Mouse (Mus musculus) monocyte, adult 5-6 weeks (primary cell): ENCODE results near the gene Rab12. TPM values are rescaled to one million over a fixed set of nuclear protein-coding genes. Genes with fewer than 3 reads are reported as not detected.
A peak's percentile ranks its signal among the peaks of the same experiment; 100 is the strongest.

Experiments used
- ATAC-seq: fragments of 153-309, 156-312 bp; replicated peaks from 2 replicates; pipeline ENCODE4 v1.8.0; 2017; ENCODE audit warnings: mild to moderate bottlenecking; ENCODE audit not compliant: low TSS enrichment, insufficient number of reproducible peaks, severe bottlenecking, poor library complexity, low FRiP score
- total RNA-seq: library from RNA; stranded (forward); fragments of 200-1000, 200-491, 200-594 nt; gene quantifications from 3 replicates; pipeline ENCODE4 v1.2.3, GENCODE M21; 2017

Rab12 gene
- total RNA-seq, 1 experiment from 2014 or later: 41.3 TPM

DNA sequence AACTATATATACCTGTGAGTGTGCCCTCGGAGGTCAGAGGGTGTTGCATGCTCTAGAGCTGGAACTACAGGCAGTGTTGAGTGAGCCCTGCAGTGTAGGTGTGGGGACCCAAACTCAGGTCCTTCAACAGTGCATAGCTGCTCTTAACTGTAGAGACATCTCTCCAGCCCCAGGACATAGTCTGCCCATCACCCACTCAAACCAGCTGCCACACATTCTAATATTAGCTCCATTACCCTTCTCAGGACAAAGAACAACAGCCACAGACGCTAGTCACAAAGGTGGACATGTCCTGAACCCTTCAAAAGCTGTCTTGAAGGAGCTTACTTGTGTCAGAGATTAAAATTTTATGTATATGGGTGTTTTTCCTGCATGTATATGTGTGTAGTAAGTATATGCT lies 15.3 kb downstream of the Rab12 start:
- ATAC-seq: no peak

DNA sequence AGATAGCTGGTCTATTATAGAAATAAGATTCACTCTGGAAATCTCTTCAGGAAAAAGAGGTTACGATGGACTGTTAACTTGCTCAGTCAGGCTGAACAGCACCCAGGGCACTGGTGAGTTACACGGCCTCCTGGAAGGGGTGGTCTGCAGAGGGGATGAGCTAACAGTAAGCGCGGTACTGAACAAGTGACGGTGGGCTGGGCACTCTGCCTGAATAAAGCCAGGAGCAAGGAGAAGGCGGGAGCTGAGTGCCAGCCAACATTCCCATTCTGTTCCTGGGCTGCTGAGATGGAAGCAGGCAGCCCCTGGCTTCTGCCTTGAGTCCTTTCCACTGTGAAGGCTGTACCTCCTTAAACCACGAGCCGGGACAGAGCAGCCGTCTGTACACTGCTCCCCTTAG lies 16.1 kb downstream of the Rab12 start:
- no peak for ATAC-seq

DNA sequence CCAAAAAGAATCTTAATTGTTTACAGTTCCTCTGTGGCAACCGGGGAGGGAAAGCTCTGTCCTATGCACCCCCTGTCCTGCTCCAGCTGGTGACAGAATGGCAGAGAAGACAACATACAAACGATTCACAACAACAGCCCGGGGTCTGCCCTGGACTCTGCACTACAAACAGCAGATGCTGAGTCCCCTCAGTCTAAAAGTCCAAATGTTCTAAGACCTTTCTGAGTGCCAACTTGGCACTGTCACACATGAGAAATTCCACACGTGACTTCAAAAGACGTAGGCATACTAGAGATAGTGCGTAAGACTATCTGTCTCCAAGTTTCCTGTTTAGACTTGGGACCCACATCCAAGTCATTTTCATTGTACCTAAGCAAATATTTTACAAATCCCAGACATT lies 16.7 kb downstream of the Rab12 start:
- ATAC-seq: no peak

DNA sequence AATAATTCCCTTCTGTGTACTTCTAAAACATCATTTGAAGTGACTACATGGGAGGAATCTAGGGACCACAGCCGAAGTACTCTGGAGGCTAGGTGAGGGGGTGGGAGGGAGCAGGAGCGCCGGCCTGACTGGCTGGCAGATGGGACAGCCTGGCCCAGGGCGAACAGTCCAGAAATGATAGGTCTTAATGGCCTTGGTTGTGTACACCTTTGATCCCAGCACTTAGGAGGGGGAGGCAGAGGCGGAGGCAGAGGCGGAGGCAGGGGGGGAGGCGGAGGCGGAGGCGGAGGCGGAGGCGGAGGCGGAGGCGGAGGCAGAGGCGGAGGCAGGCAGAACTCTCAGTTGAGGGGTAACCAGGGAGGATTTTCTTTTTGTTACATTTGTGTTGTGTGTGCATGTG lies 20.9 kb downstream of the Rab12 start:
- no peak for ATAC-seq

DNA sequence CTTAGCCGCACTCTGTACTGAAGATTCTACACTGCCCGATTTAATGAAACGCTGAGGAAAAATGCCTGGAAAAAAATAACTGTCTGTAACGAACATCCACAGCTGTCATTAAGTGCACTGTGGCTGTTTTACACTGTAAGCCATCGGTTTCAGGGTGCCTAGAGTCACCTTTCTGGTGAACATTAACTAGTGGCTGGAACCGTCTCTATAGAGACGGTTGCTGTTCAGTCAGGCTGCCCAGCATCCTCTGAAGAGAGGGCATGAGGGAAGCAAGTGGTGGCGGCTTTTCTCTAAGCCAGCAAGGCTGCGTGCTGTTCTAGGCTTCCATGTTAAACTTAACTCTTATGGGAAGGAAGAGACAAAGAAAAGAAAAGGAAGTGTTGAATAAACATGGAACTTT lies 22.9 kb downstream of the Rab12 start:
- no peak for ATAC-seq

DNA sequence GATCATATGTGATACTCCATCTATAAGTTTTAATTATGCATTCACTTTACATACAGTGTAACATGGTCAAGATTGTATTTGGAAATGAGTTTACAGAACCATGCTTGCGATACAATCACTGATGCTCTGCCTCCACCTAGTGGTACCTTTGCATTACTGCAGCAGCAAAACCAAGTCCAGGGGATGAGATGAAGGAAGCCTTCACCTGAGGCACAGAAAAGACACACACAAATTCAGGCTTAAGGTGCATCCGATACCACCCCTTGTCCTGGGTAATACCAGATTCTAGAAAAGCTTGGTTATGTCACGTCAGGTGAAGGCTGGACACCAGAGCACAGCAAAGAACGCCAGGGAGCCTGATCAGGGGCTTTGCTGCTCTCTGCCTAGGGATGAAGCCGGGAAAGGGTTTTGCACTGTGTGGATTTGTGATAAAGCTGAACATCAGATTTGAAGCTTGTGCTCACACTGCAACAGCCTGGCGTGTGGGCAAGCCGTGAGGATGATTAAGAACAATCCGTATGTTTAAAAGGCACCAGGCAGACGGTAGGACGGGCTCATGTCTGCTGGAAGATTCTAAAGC lies 29.4 kb downstream of the Rab12 start:
- ATAC-seq: peak; percentile 60; the same call in 1 of the 2 replicates

DNA sequence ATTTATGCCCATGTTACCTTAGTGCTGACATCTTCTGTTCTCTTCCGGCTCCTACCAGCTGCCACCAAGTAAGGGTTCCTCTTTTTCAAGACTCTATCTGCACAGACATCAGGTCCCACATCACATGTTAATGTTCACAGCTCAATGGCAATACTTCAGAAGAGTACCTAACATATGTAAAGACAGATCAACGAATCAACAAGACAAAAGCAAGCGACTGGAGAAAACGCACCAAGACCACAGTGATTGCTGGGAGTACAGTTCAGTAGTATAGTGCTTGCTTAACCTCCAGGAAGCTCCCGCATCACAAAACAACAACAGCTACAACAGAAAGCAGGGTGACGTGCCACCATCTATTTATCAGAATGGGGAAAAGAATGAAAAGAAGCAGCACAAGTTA lies 33.0 kb downstream of the Rab12 start:
- ATAC-seq: no peak

DNA sequence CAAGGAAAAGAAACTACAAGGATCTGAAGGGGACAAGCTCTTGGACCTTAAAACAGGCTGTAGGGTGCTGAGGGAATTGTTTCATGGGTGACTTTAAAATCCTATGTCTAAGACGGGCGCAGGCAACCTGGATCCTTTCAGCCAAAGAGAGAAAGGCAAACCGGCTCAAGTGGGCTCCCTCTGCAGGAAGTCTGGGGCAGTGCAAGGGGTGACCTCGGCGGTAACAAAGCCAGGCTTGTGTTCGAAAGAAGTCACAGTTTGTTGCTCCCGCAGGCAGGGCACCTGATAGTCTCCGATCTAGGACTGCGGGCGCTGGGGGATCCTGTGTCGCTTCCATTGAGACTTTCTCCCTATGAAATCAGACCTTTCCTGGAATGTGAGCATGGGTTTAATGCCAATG lies 33.8 kb downstream of the Rab12 start:
- ATAC-seq: peak; percentile 55; the same call in 1 of the 2 replicates

DNA sequence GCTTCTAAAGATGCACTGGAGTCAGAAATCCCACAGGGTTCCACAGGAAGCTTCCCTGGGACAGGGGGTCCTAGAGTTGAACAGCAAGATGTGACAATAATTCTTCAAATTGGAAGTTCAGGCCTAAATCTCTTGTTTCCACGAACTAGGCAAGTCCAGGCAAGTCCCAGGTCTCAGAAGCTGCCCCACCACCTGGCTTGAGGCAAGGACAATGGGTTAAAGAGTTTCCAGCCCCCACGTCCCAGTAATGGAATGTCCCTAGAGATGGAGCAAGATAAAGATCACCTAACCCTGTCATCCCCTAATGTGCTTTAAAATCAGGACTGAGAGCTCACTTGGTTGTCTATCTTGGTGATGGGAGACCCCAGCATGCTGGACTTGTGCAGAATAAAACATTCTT lies 34.6 kb downstream of the Rab12 start:
- ATAC-seq: no peak

DNA sequence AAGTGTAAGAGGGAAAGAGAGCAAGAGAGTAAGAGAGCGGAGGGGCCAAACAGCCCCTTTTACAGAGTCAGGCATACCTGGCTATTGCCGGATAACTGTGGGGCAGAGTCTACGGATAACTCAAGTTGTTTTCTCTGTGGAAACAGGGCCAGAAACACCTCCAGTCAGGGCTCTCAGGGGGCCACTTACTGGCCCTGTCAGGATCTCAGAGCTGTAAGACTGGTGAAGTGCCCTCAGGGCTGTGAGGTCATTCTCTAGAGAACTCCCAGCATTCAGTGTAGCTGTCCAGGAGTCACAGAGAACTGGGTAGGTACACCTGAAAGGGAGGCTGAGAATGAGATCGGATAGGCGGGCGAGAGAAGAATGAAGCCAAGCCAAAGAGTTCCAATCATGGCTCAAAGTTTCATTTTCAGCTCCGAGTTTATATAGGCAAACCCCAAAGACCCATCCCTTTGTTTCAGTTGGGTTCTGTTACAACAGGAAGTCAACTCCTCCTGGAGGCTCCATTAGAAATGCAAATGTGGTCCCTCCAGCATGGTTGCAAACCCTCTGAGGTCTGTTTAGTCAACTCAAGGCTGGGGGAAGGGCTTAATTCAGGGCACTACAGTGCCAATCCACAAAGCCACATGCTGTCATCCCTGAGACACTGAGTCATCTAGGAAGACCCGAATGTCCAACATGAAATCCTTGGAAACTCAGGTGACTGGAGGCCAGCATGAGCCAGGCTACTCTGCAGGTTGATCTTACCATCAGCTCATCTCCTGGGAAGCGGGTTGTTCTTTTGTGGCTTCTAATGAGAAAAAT lies 35.7 kb downstream of the Rab12 start:
- no peak for ATAC-seq

DNA sequence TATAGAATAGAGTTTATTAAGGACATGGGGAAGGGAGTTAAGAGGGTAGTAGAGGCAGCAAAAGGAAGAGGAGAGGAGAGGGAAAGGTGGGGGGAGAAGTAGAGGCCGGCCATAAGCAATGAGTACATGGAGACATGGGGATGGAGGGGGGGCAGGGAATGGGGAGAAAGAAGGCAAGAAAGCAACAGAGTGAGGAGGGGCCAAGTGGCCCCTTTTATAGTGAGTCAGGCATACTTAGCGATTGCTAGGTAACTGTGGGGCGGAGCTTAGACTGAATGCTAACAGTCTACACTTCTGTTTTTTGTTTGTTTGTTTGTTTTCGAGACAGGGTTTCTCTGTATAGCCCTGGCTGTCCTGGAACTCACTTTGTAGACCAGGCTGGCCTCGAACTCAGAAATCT lies 38.2 kb downstream of the Rab12 start:
- ATAC-seq: no peak

DNA sequence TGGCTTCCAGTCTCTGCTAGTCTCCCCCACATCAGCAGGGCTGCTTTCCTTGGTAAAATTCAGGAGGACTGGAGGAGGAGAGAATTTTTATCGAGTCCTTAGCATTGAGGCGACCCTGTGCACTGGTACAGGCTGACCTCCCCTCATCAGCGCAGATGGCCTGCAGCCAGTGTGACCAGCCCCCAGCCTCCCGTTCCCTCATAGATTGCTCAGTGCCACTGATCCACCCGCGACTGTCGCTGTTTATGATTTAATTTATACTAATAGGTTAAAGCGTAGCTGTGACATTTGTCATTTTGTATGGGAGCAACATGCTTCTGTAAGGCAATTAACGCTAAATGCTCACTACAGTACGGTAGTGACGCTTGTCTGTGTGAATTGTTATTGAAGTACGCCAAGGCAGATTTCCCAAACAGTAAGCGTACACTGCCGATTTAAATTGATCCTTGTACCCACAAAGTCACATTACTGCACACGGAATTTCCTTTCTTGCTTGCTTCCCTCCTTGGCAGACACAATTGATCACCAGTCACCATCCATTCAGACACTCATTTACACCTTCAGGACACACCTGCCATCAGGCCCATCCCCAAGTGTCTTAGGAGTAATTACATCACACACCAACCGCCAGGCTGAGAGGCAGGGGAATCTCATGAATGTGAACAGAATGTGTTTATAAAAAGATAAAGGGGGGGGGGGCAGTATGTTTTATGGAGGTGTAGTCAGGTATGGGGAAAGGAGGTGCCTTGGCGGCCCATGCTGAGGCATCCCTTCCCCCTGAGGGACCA lies 38.8 kb downstream of the Rab12 start:
- ATAC-seq: no peak

DNA sequence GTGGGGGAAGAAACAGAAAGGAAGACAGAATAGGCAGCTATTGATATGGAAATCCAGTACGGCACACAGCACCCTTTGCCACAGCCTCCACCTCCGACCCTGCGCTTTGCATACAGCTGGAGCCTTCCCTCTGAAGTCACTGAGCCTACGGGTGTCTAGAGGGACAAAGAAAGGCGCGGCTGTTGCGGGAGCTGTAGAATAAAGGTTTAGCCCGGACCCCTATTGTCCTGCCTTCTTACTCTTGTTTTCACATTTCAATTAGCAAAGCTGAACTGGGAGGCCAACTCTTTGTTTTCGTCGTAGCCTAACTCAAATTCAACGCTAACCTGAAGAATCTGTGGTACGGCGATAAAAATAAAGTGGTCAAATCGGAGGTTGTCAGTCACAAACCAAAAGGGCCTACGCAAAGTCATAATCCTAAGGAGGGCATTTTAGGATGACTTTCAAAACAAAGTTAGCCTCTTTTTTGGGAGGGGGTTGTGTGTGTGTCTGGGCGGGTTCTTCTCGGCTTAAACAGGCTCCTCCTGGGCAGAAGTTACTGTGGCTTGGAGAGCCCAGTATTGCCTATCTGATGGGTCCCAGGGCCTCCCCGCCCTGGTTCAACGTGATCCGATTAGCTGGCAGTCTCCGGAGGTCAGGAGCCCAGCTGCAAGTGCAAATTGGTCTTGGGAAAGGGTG lies 39.6 kb downstream of the Rab12 start:
- no peak for ATAC-seq

DNA sequence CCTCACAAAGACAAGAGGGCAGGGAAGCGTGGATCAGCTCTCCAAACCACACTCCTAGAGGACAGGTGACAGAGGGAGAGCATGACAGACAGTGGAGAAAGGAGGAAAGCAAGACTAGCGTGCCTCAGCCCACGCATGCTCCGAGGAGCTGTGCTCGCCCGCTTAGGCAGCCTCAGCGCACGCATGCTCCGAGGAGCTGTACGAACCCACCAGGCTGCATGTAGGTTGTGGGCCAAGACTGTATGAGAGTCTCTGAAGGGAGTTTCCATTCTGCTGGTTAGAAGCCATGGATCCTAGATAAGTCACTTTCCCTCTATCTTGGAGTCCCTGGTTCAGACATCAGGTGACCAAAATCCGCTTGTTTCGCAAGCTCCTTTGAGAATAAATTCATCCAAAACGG lies 40.2 kb downstream of the Rab12 start:
- no peak for ATAC-seq

DNA sequence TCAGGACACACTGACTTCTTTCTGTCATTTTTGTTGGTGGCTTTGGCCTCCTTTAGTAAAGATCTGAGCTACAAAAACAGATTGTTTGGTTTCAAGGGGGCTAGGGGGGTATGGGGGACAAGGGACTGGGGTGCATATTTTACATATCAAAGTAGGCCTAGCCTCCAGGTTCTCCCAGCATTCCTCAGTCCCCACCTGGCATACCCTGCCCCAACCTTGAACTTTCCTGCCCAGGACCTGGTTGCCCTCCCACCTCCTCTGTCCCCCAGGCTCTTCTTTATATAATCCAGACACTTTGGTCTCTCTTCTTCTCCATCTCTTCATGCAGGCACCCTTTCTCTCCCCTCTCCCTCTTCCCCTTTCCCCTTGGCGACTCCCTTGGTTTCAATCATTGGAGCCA lies 46.3 kb downstream of the Rab12 start:
- no peak for ATAC-seq

DNA sequence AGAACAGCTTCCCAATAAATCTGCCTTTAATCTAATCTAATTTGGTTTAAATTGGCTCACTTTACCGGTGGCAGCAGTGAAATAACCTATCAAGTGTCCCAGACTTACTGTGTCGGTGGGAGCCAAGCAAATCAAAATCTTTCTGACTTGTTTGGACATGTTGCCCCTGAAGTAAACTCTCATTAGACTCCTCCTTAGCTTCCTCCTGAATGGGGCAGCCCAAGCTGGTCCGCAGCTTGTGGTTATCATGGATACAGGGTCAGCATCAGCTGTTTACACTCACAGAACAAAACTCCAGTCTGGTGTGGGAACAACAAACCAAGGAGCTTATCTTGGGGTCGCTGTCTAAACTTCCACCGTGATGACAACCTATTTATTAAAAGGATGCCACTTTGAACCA lies 47.8 kb downstream of the Rab12 start:
- ATAC-seq: no peak

DNA sequence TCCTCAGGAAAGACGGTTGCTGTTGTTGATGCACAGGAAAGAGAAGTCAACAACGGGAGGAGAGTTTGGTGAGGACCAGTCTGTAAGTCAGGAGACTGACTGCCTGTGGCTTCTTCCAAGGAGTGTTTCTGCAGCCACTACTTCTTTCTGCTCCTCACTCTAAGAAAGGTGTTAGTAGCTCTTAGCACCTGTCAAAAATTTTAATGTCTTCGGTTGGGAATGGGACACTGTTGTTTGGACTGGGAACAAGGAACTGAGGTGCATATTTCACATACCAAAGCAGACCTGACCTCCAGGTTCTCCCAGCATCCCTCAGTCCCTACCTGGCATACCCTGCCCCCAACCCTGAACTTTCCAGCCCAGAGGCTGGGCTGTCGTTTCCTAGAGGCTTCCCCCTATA lies 48.3 kb downstream of the Rab12 start:
- ATAC-seq: no peak

DNA sequence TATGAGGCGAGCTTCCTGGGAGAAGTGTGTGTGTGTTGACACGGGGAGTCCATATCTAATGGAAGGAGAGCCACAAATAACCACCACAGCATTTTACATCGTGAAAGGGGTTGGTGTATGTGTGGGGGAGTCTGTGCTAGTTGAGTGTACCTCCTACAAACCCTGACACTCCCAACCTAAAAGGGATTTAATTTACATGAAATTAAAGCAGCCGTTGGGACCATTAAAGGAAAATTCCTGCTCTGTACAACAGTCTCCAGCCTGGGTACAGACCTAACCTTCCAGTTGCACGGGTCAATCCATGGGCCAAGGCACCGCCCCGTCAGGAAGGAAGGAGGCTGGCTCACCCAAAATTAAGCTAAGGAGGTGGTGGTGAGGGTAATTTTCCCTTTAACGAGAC lies 49.5 kb downstream of the Rab12 start:
- ATAC-seq: no peak

DNA sequence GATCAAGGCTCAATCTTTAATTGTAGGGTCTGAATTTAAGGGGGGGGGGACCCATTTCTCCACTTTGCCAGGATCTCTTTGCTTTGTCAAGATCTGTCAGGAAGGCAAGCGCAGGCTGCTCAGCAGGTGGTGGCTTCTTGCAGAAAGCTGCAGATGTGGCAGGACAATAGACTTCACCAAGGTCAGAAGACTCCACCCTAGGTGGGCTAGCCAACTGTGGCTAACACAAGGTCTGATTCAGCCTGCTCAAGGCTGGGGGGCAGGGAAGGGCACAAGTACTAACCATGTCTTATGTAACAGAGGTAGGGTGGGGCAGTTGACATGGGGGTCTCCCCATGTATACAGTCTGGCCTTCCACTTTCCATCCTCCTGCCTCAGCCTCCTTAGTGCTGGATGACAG lies 62.3 kb downstream of the Rab12 start:
- ATAC-seq: no peak
